Mouse (Mus musculus) CH12.LX (cell line): Measurements from ENCODE around the gene Stx12. TPM values are rescaled to one million over a fixed set of nuclear protein-coding genes. Genes with fewer than 3 reads are reported as not detected.
"Not testable (repeated sequence)": the region's sequence is repeated elsewhere in the genome, so short reads cannot be mapped to it uniquely, and the experiment has no call there.

ENCODE experiments used
- DNase-seq: peaks from one replicate; pipeline ENCODE4 v3.0.0-alpha.2; 2013; ENCODE audit errors: extremely low read depth
- H3K27ac ChIP-seq: 2 replicates; pipeline ENCODE4 v1.5.1; 2012; ENCODE audit warnings: low read depth, mild to moderate bottlenecking, control low read depth, moderate library complexity; ENCODE audit not compliant: insufficient read depth
- H3K27me3 ChIP-seq: replicated peaks from 2 replicates; pipeline ENCODE3; 2012; ENCODE audit warnings: inconsistent platforms
- H3K36me3 ChIP-seq, 2 experiments: replicated peaks in 1 of 2; 2 replicates each; pipeline versions ENCODE3 to v1.6.1; 2012; ENCODE audit warnings: inconsistent platforms in 1 of 2, low read length in 1 of 2, mild to moderate bottlenecking in 1 of 2, mixed read lengths in 1 of 2, moderate library complexity in 1 of 2; ENCODE audit not compliant: control insufficient read depth in 1 of 2, insufficient read depth in 1 of 2
- H3K4me1 ChIP-seq, 2 experiments: 2 replicates each; pipeline ENCODE4 v1.6.1; 2012; ENCODE audit warnings: inconsistent platforms in 1 of 2, moderate library complexity in 1 of 2; ENCODE audit not compliant: insufficient read depth in 2 of 2, control insufficient read depth in 1 of 2
- H3K4me2 ChIP-seq: 2 replicates; pipeline ENCODE4 v1.6.1; 2012; ENCODE audit warnings: low read depth, mild to moderate bottlenecking, control low read depth; ENCODE audit not compliant: poor library complexity, insufficient read depth, severe bottlenecking
- H3K4me3 ChIP-seq, 3 experiments: fragments of 150-350 bp in 1 of 3; sonication (generic) in 1 of 3; replicated peaks in 1 of 3; 2 replicates each; pipeline versions ENCODE3 to v1.5.1; 2011 to 2012; ENCODE audit warnings: low read depth in 2 of 3, low read length in 2 of 3, mild to moderate bottlenecking in 2 of 3, moderate library complexity in 2 of 3, control low read depth in 1 of 3, improper control_type of control experiment in 1 of 3, inconsistent platforms in 1 of 3, mixed read lengths in 1 of 3; ENCODE audit not compliant: poor library complexity in 1 of 3
- H3K79me2 ChIP-seq: replicated peaks from 2 replicates; pipeline ENCODE4 v1.6.1; 2012; ENCODE audit warnings: mild to moderate bottlenecking, moderate library complexity; ENCODE audit not compliant: control insufficient read depth, poor library complexity, insufficient read depth, severe bottlenecking; ENCODE audit errors: extremely low read depth
- H3K9ac ChIP-seq: 2 replicates; pipeline ENCODE4 v1.6.1; 2012; ENCODE audit warnings: low read depth, mild to moderate bottlenecking, control low read depth, moderate library complexity; ENCODE audit not compliant: insufficient read depth
- H3K9me3 ChIP-seq: replicated peaks from 2 replicates; pipeline ENCODE3; 2012; ENCODE audit warnings: low read length, inconsistent platforms, mixed read lengths
- CHD2 ChIP-seq: IDR thresholded peaks from 2 replicates; pipeline ENCODE4 v1.6.1; 2011; ENCODE audit warnings: low read length, improper control_type of control experiment
- E2F4 ChIP-seq: IDR thresholded peaks from 2 replicates; pipeline ENCODE4 v1.6.1; 2011; ENCODE audit warnings: low read depth, low read length, improper control_type of control experiment; ENCODE audit not compliant: insufficient replicate concordance
- ELF1 ChIP-seq: IDR thresholded peaks from 2 replicates; pipeline ENCODE4 v1.6.1; 2014; ENCODE audit warnings: low read depth, mild to moderate bottlenecking, inconsistent platforms, low read length, improper control_type of control experiment
- JUN ChIP-seq: IDR thresholded peaks from 2 replicates; pipeline ENCODE4 v1.6.1; 2011; ENCODE audit warnings: low read depth, mild to moderate bottlenecking, low read length, improper control_type of control experiment, moderate library complexity; ENCODE audit not compliant: insufficient read depth
- MAFK ChIP-seq: IDR thresholded peaks from 2 replicates; pipeline ENCODE4 v1.6.1; 2011; ENCODE audit warnings: low read length, improper control_type of control experiment; ENCODE audit not compliant: insufficient replicate concordance
- MEF2A ChIP-seq: IDR thresholded peaks from 2 replicates; pipeline ENCODE4 v1.6.1; 2014; ENCODE audit warnings: low read depth, mild to moderate bottlenecking, inconsistent platforms, low read length, improper control_type of control experiment, borderline replicate concordance
- MYC ChIP-seq: IDR thresholded peaks from 2 replicates; pipeline ENCODE4 v1.6.1; 2011; ENCODE audit warnings: low read depth, mild to moderate bottlenecking, improper control_type of control experiment, low read length
- PAX5 ChIP-seq: IDR thresholded peaks from 2 replicates; pipeline ENCODE4 v1.6.1; 2012; ENCODE audit warnings: low read length, inconsistent platforms, mixed read lengths
- POLR2A ChIP-seq: IDR thresholded peaks from 2 replicates; pipeline ENCODE4 v1.6.1; 2011; ENCODE audit warnings: low read depth, mild to moderate bottlenecking, improper control_type of control experiment, low read length
- POLR2AphosphoS2 ChIP-seq: IDR thresholded peaks from 2 replicates; pipeline ENCODE4 v1.6.1; 2011; ENCODE audit warnings: low read depth, low read length, improper control_type of control experiment
- RCOR1 ChIP-seq: conservative IDR thresholded peaks from 2 replicates; pipeline ENCODE4 v1.6.1; 2012; ENCODE audit warnings: low read depth, mild to moderate bottlenecking, inconsistent platforms, low read length, improper control_type of control experiment
- SIN3A ChIP-seq: IDR thresholded peaks from 2 replicates; pipeline ENCODE4 v1.6.1; 2012; ENCODE audit warnings: low read length, improper control_type of control experiment, inconsistent platforms
- SMC3 ChIP-seq: IDR thresholded peaks from 2 replicates; pipeline ENCODE4 v1.6.1; 2011; ENCODE audit warnings: low read depth, low read length, improper control_type of control experiment
- ZKSCAN1 ChIP-seq: IDR thresholded peaks from 2 replicates; pipeline ENCODE4 v1.6.1; 2012; ENCODE audit warnings: low read depth, inconsistent platforms, low read length, improper control_type of control experiment, borderline replicate concordance
- dilution Hi-C: fragments of 300-500 bp; cut with MboI; formaldehyde crosslinking; loops from 2 replicates; pipeline ENCODE4 v1.14.3; 2020; ENCODE audit warnings: low sequenced_read_pairs; ENCODE audit not compliant: extremely low pct_unique_long_range_greater_than_20kb, extremely low pct_ligation_motif_present
- in situ Hi-C: fragments of 300-500 bp; cut with MboI; formaldehyde crosslinking; loops from 3 replicates; pipeline ENCODE4 v1.14.3; 2019; ENCODE audit warnings: low sequenced_read_pairs, low pct_ligation_motif_present, low pct_unique_long_range_greater_than_20kb, mixed read lengths
- polyA plus RNA-seq: library from polyadenylated mRNA; unstranded; fragments of >175 nt; gene quantifications from 2 replicates; pipeline ENCODE4 v1.2.1, GENCODE M21; 2012; ENCODE audit warnings: low read depth; ENCODE audit not compliant: insufficient read length
- total RNA-seq, 2 experiments: library from RNA; depleted of rRNA; stranded (reverse); fragments of 300-350 nt in 1 of 2; fragments of >200 nt in 1 of 2; gene quantifications; 2 replicates each; pipeline ENCODE4 v1.2.3; 2012 to 2014

Stx12 gene
- total and polyA plus RNA-seq, 3 experiments = 14.5 to 17.3 (median 15.7) TPM

DNA sequence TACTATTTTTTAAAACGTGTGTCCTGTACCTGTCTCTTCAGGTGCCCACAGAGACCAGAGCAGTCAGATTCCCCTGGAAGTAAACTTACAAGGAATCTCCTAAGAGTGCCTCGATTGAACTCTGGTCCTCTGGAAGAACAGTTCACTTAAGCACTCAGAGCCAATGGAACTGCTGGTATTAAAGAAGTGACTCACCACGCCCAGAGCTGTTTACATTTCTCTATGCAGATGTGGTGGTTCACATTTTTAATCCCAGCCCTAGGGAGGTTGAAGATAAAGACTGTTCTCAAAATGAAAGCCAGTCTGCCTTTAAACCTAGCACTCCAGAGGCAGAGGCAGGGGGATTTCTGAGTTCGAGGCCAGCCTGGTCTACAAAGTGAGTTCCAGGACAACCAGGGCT, 35.9 kb upstream of the Stx12 start:
- dilution Hi-C loops (no loop called here), in situ Hi-C loops (no loop called here)
- no peak for DNase-seq
- TF ChIP-seq RCOR1 (no peak), ELF1 (no peak), POLR2AphosphoS2 (no peak), CHD2 (no peak), SIN3A (no peak), JUN (no peak)
- H3K4me1 ChIP-seq = peaks cover 0 to 11% of the 10 kb centered on the region in 2 experiments; a peak in 2 of 4 replicates
- H3K4me2 ChIP-seq = no peak overlapping the region
- no peak overlapping the region for H3K9ac ChIP-seq
- no peak overlapping the region for H3K4me3 ChIP-seq
- H3K36me3 ChIP-seq = peaks cover 13 to 23% of the 10 kb centered on the region in 2 experiments
- H3K9me3 ChIP-seq = no peaks in the 10 kb centered on the region
- H3K27ac ChIP-seq = no peak overlapping the region
- H3K27me3 ChIP-seq = peaks cover 6% of the 10 kb centered on the region
- no peaks in the 10 kb centered on the region for H3K79me2 ChIP-seq

- dilution Hi-C loops, H3K79me2 ChIP-seq, H3K4me1 ChIP-seq, H3K4me2 ChIP-seq, H3K9me3 ChIP-seq, H3K27me3 ChIP-seq, H3K9ac ChIP-seq, DNase-seq, H3K27ac ChIP-seq, in situ Hi-C loops, H3K4me3 ChIP-seq: not testable (repeated sequence)
- peaks cover 23 to 37% of the 10 kb centered on the region in 2 experiments for H3K36me3 ChIP-seq
These were observed 34.2 kb upstream of the Stx12 start for GRCm38 (mm10) chr4:132918493-132918892.

- no peak overlapping the region for H3K9ac ChIP-seq
- no peak overlapping the region for H3K4me2 ChIP-seq
- no peak overlapping the region for H3K27ac ChIP-seq
- dilution Hi-C loops (no loop called here), in situ Hi-C loops (no loop called here)
- H3K79me2 ChIP-seq = no peaks in the 10 kb centered on the region
- no peak for DNase-seq
- no peak for TF ChIP-seq ZKSCAN1
- TF ChIP-seq MEF2A = no peak
- TF ChIP-seq PAX5 = no peak
- TF ChIP-seq MYC = no peak
- no peak for TF ChIP-seq E2F4
- no peak for TF ChIP-seq POLR2A
- no peak for TF ChIP-seq MAFK
- TF ChIP-seq SMC3 = no peak
- H3K4me1 ChIP-seq = peaks cover 0 to 7% of the 10 kb centered on the region in 2 experiments; a peak in 1 of 4 replicates
- H3K27me3 ChIP-seq = no peaks in the 10 kb centered on the region
- no peaks in the 10 kb centered on the region for H3K9me3 ChIP-seq
- no peak overlapping the region for H3K4me3 ChIP-seq
- peaks cover 59 to 72% of the 10 kb centered on the region in 2 experiments for H3K36me3 ChIP-seq
These were observed 27.8 kb upstream of the Stx12 start for GRCm38 (mm10) chr4:132912156-132912555.
